Mouse (Mus musculus) kidney, adult 2 months (tissue): ENCODE measurements around the gene Tep1.

Source experiments
- CTCF ChIP-seq: fragments of 200-500 bp; conservative IDR thresholded peaks from 2 replicates; pipeline ENCODE4 v1.5.1; 2011; ENCODE audit warnings: low read depth, mild to moderate bottlenecking, control low read depth, low read length, moderate library complexity, mixed read lengths; ENCODE audit not compliant: insufficient read depth, insufficient read length
- POLR2A ChIP-seq: fragments of 200-500 bp; IDR thresholded peaks from one replicate; pipeline ENCODE4 v1.6.1; 2011; ENCODE audit warnings: low read depth, low read length, control low read depth

DNA sequence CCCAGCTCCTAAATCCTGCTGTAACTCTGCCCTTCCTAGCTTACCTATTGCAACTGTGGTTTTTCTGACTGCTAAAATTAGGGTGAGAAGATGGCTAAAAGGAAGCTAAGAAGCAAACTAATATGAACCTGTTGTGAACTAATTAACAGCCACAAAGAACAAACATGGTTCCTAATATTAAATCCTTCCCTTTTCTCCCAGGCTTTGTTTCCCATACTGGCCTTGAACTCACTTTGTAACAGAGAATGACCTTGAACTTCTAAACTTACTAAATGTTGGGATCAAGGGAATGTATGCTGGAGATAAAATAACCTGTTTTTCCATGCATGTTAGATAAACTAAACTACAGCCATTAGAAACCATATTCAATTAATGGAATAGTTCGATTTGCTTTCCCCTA lies 73.9 kb downstream of the Tep1 start:
- TF ChIP-seq CTCF (no peak), POLR2A (no peak)
